7 mouse cellular contexts compared by ENCODE assay signal in the genomic region with DNA sequence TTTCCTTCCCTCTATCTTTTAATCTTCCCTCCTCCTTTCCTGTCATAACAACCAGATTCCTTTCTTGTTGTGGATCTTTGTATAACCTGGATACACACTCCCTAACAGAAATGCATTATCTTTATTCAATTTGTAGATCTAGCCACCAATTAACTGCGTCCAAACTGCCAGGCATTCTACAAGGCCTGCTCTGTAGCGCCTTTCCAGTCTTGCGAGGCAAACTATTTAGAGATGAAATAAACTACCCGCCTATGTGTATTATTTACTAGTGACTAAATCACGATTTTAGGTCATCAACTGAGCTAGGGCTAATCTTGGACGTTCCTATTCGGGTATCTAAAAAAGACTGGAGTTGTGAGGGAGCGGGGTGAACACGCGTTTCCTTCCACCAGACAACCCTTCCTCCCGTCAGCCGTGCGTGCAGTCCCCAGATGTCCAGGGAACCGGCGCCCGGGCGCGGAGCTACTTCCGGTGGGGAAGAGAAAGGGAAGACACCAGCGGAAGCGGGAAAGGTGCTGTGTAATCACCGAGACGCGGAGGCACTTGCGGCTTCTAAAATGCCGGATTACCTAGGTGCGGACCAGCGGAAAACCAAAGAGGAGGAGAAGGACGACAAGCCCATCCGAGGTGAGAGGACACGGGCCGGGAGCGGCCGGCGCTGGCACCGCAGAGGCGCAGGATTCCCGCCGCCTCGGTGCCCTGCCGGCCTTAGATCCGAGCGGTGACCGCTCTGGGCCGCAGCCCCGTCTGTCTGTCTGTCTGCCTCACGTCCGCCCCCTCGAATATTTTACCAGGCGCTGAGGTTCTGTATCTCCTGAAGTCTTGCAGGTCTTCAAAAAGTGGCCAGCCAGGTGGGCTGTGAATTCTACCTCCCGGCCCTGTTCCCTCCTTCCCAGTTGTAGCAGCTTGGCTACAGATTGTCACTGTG. TPM values are rescaled to one million over a fixed set of nuclear protein-coding genes. Genes with fewer than 3 reads are reported as not detected.
A peak's percentile ranks its signal among the peaks of the same experiment; 100 is the strongest.
DNase-seq lines count a peak whose midpoint lies in the region; ATAC-seq lines count a peak whose summit lies in the region.

No protein-coding gene starts in this region.

- peak overlapping the region; percentile 65 for H3K4me2 ChIP-seq in embryonic facial prominence, embryonic 12.5 days (replicated peaks)
- H3K4me2 ChIP-seq in limb, embryonic 11.5 days (ENCODE audit: low read depth, severe bottlenecking), result peak overlapping the region; percentile 40
- H3K4me2 ChIP-seq in midbrain, embryonic 14.5 days (ENCODE audit: low read length), result peak overlapping the region; percentile 64

- ATAC-seq in embryonic facial prominence, embryonic 12.5 days (ENCODE audit: insufficient number of reproducible peaks, insufficient read depth, low FRiP score, low TSS enrichment), result peak; percentile 81
- peak; percentile 78 for ATAC-seq in limb, embryonic 11.5 days (ENCODE audit: insufficient number of reproducible peaks, low FRiP score, low TSS enrichment, low read depth)
- peak; percentile 86 for ATAC-seq in midbrain, embryonic 14.5 days (ENCODE audit: low FRiP score, low TSS enrichment)

- 2% methylated on average over 51 of the region's 51 CpGs for WGBS in embryonic facial prominence, embryonic 12.5 days
- WGBS in limb, embryonic 11.5 days, result 2% methylated on average over 51 of the region's 51 CpGs
- 2% methylated on average over 51 of the region's 51 CpGs for WGBS in midbrain, embryonic 14.5 days

- peaks cover 12% of the 10 kb centered on the region for H3K36me3 ChIP-seq in embryonic facial prominence, embryonic 12.5 days
- peaks cover 5% of the 10 kb centered on the region; the same call in 1 of the 2 replicates for H3K36me3 ChIP-seq in limb, embryonic 11.5 days (ENCODE audit: control insufficient read depth, insufficient read depth, low read length)
- peaks cover 16% of the 10 kb centered on the region for H3K36me3 ChIP-seq in midbrain, embryonic 14.5 days (ENCODE audit: control insufficient read depth, insufficient read depth, low read length)

- DNase-seq in adrenal gland, postnatal 25 days, result peak; percentile 90
- peak; percentile 98 for DNase-seq in heart, adult 11 months
- peak; percentile 92 for DNase-seq in kidney, adult 18-20 months
- DNase-seq in limb, embryonic 11.5 days (ENCODE audit: low spot score), result peak; percentile 97
- DNase-seq in midbrain, embryonic 14.5 days, result peak; percentile 96
- peak; percentile 77 to 87 for DNase-seq in spleen, adult 18-20 months

- peak overlapping the region; percentile 88 for H3K9ac ChIP-seq in embryonic facial prominence, embryonic 12.5 days
- H3K9ac ChIP-seq in limb, embryonic 11.5 days (ENCODE audit: low read length), result peak overlapping the region; percentile 89
- peak overlapping the region; percentile 83 for H3K9ac ChIP-seq in midbrain, embryonic 14.5 days (replicated peaks; ENCODE audit: low read length)

- H3K27ac ChIP-seq in embryonic facial prominence, embryonic 12.5 days, result peak overlapping the region; percentile 87
- H3K27ac ChIP-seq in limb, embryonic 11.5 days (replicated peaks; ENCODE audit: low read depth, low read length), result peak overlapping the region; percentile 9
- H3K27ac ChIP-seq in midbrain, embryonic 14.5 days (replicated peaks; ENCODE audit: low read depth, low read length), result peak overlapping the region; percentile 84

- no peaks in the 10 kb centered on the region for H3K27me3 ChIP-seq in embryonic facial prominence, embryonic 12.5 days
- no peaks in the 10 kb centered on the region for H3K27me3 ChIP-seq in limb, embryonic 11.5 days (ENCODE audit: control insufficient read depth, insufficient read depth, low read length)
- no peaks in the 10 kb centered on the region for H3K27me3 ChIP-seq in midbrain, embryonic 14.5 days (ENCODE audit: control insufficient read depth, insufficient read depth, low read length)

- no peaks in the 10 kb centered on the region for H3K9me3 ChIP-seq in embryonic facial prominence, embryonic 12.5 days
- no peaks in the 10 kb centered on the region for H3K9me3 ChIP-seq in limb, embryonic 11.5 days (ENCODE audit: control insufficient read depth, low read length)
- H3K9me3 ChIP-seq in midbrain, embryonic 14.5 days (ENCODE audit: control insufficient read depth, low read length), result no peaks in the 10 kb centered on the region

- peaks cover 17% of the 10 kb centered on the region for H3K4me1 ChIP-seq in embryonic facial prominence, embryonic 12.5 days
- H3K4me1 ChIP-seq in limb, embryonic 11.5 days (ENCODE audit: control insufficient read depth, insufficient read depth, low read length), result no peaks in the 10 kb centered on the region; the same call in 1 of the 2 replicates
- H3K4me1 ChIP-seq in midbrain, embryonic 14.5 days (ENCODE audit: control insufficient read depth, insufficient read depth, low read length), result peaks cover 19% of the 10 kb centered on the region

- H3K4me3 ChIP-seq in embryonic facial prominence, embryonic 12.5 days, result peak overlapping the region; percentile 96
- peak overlapping the region; percentile 86 for H3K4me3 ChIP-seq in limb, embryonic 11.5 days (ENCODE audit: low read depth, low read length)
- H3K4me3 ChIP-seq in midbrain, embryonic 14.5 days (replicated peaks; ENCODE audit: low read depth, low read length), result peak overlapping the region; percentile 79

RNA-seq across cellular contexts. Expression of a gene that starts 1.4 kb away (rescaled TPM):
- total RNA-seq in adrenal gland, postnatal 25 days (2021), result 149 and 157 TPM in 2 replicates
- 188 and 198 TPM in 2 replicates for polyA plus RNA-seq in embryonic facial prominence, embryonic 12.5 days (2016; fragmentation: Nextera tagmentation; extraction: Ambion mirVana)
- 230 and 231 TPM in 2 replicates for polyA plus RNA-seq in limb, embryonic 11.5 days (2014; fragmentation: Nextera tagmentation; extraction: Ambion mirVana)
- polyA plus RNA-seq in midbrain, embryonic 14.5 days (2014; fragmentation: Nextera tagmentation; extraction: Ambion mirVana), result 176 and 187 TPM in 2 replicates

RNA-seq across cellular contexts. Expression of a gene that starts 1.5 kb away (rescaled TPM):
- total RNA-seq in adrenal gland, postnatal 25 days (2021), result 29.3 and 38.8 TPM in 2 replicates
- 76.9 and 79.8 TPM in 2 replicates for polyA plus RNA-seq in embryonic facial prominence, embryonic 12.5 days (2016; fragmentation: Nextera tagmentation; extraction: Ambion mirVana)
- 93.4 and 95.6 TPM in 2 replicates for polyA plus RNA-seq in limb, embryonic 11.5 days (2014; fragmentation: Nextera tagmentation; extraction: Ambion mirVana)
- 75.4 and 76.2 TPM in 2 replicates for polyA plus RNA-seq in midbrain, embryonic 14.5 days (2014; fragmentation: Nextera tagmentation; extraction: Ambion mirVana)

RNA-seq across cellular contexts. Expression of a gene that starts 49.6 kb away (rescaled TPM):
- 277 and 295 TPM in 2 replicates for total RNA-seq in adrenal gland, postnatal 25 days (2021)
- polyA plus RNA-seq in embryonic facial prominence, embryonic 12.5 days (2016; fragmentation: Nextera tagmentation; extraction: Ambion mirVana), result 83.8 and 89.1 TPM in 2 replicates
- polyA plus RNA-seq in limb, embryonic 11.5 days (2014; fragmentation: Nextera tagmentation; extraction: Ambion mirVana), result 96.9 and 106 TPM in 2 replicates
- 72.5 and 88.4 TPM in 2 replicates for polyA plus RNA-seq in midbrain, embryonic 14.5 days (2014; fragmentation: Nextera tagmentation; extraction: Ambion mirVana)

Comparison
In these comparisons a context has a peak if more than half of its experiments do, and no peak if none do; other contexts are left out.
1. Peak in every context shown above with its lines: DNase-seq, ATAC-seq, H3K4me3 ChIP-seq and H3K27ac ChIP-seq.
2. H3K27ac ChIP-seq: peak in every context shown above with its lines; median percentile 87 in embryonic facial prominence, embryonic 12.5 days; 84 in midbrain, embryonic 14.5 days; 9 in limb, embryonic 11.5 days.